Mouse (Mus musculus): ENCODE results near the gene Baiap2l2.

The Baiap2l2 gene

DNA sequence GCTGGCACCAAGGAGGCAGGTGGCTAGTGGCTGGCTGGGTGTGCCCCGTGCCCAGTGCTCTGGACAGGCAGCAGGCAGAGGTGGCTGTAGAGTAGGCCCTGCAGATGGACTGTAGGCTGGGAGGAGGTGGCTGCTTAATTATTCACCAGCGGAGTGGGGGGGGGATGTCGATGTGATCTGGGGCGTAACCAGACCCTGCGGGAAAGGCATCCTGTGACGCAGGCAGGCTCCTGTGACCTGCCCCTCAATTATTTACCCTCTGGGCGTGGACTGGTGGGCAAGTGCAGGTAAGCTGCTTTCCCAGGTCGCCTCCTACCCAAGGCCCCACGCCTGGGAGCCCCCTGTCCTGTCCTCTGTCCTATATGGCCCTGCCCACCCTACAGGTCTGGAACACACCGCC lies at the start of gene Baiap2l2:
TSS of gene Baiap2l2 (minus strand) at position 139 of the 400 bp plus-strand sequence.
- DNase-seq (ENCODE audit: low spot score) = no peak

GRCm38 (mm10) chr15:79333409-79333808 lies 48.1 kb upstream of the Baiap2l2 start:
- DNase-seq (ENCODE audit: low spot score) = no peak

DNA sequence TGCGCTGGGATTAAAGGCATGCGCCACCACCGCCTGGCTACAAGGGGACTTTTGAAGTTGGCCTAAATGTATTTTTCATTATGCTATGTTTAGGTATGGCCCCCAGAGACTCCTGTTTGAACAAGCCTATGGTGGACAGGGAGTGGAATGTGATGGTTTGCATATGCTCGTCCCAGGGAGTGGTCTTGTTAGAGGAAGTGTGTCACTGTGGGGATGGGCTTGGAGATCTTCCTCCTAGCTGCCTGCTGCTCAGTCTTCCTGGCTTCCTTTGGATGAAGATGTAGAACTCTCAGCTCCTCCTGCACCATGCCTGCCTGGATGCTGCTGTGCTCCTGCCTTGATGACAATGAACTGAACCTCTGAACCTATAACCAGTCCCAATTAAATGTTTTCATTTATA lies 45.2 kb upstream of the Baiap2l2 start:
- DNase-seq (ENCODE audit: low spot score) = no peak

- no peak for DNase-seq (ENCODE audit: low spot score)
These were observed 44.6 kb upstream of the Baiap2l2 start for GRCm38 (mm10) chr15:79329979-79330363.

- no peak for DNase-seq (ENCODE audit: low spot score)
These were observed 44.1 kb upstream of the Baiap2l2 start for GRCm38 (mm10) chr15:79329346-79329978.

GRCm38 (mm10) chr15:79328939-79329275 lies 43.6 kb upstream of the Baiap2l2 start:
- DNase-seq (ENCODE audit: low spot score) = no peak

DNA sequence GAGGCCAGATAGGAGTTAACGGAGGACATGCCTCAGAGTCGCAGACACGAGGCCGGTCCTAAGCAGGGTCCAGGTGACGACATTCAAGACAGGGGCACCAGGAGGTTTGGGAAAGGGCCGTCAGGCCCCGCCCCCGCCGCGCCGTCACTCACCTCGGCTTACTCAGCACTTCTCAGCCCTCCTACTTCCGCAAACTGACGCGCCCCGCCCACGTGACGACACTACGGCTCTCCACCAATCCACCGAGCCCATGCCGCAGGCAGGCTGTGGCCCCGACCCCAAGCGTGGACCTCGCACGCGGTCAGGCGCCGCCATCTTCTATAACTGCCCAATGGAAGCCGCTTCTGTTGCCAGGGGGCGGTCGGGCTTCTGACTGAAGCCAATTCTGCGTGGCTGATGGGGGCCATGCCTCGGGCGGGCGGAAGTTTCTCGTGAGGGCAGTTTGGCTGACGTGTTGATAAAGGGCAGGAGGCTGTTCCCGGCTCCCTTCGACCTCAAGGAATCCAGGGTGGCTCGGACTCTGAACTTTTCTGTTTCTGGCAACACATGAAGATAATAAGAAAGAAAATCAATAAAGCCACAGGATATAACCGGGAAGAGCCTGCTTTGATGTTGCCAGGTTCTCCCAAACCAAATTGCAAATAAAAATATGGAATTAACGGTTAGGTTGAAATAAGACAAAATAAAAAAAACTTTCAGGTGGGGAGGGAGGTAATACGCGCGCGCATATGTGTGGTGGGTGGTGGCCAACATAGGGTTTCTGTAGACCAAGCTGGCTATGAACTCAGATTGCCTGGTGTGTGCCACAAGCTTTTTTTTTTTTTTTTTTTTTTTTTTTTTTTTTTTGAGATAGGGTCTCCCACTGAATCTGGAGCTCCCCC lies 43.0 kb upstream of the Baiap2l2 start, which contains the start of gene Pla2g6:
TSS of gene Pla2g6 (minus strand) at position 333 of the 881 bp plus-strand sequence.
- peak; percentile 100 for DNase-seq (ENCODE audit: low spot score)

DNA sequence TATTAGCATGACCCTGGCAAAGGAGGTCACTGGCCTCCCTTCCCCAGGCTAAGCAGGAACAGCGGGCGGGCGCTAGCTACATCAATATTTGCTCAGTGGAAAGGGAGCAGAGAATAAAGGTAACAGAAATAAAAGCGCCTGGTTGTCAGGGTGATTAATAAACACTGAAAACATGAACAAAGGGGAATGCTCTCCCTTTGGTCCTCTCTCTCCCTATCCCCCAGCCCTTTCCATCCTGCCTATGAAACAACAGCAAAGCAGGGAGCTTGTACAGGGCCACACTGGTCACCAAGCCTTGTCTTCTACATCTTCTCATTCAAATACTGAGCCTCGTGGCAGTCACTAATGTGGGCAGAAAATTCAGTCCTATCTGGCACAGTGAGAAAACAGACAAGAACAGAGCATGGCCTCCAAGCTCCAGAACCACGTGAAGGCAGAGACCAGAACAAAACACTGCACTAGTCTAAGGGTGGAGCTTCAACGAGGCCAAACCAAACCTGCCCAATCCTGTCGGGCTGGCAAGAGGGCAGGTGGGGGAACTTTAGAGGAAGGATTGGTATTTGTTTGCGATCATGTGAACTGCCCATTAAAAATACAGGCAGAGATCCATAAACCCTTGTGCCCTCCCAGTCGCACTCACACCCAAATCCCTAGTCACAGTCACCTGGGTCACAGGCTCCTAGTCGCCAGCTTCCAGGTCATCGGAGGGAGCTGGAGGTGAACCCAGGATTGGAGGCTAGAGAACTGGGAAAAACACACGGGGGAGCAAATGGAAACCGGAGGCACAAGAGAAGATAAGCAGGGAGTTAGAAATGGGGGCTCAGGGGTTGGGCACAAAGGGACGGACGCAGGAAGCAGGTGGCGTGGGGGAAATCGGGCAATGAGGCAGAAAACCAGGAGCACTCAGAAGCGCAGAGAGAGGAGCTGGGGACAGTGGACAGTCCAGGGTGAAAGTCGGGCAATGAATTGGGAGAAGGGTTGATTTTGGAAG lies 41.9 kb upstream of the Baiap2l2 start:
- DNase-seq (ENCODE audit: low spot score) = no peak

- DNase-seq (ENCODE audit: low spot score) = no peak
These were observed 40.9 kb upstream of the Baiap2l2 start for GRCm38 (mm10) chr15:79326264-79326663.

DNA sequence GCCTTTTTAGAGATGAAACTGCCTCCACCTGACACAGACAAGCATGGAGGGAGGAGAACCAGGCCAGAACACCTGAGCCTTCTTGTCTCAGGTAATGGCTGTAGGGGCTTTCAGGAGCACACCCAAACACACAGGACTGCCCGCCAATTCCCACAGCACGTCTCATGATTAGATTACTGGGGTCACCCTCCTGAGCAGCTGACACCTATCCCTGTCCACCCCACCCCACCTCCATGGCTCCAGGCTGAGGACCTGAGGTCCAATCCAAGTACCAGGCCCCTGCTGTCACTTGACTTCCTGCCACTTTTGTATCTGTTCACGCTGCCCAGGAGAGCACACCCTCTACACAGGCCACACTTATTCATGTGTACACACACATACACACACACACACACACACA lies 40.4 kb upstream of the Baiap2l2 start:
- no peak for DNase-seq (ENCODE audit: low spot score)

DNA sequence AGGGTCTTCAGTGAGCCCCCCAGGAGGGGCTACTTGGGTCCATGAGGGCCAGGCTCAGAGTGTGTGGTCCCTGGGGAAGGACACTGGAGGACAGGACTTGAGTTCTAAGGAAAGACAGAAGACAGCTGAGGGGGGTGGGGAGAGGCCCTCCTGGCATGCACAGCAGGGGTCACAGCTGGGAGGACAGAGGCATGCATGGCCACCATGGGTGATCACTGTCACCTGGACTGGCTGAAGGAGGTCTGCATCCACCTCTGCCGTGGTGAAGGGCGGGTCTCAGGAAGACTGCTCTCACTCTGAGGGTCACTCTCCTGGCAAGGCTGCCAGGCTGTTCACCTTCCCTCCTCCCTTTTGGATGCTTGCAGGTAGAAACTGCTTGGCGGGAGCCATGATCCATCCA lies 39.0 kb upstream of the Baiap2l2 start:
- DNase-seq (ENCODE audit: low spot score) = no peak

DNA sequence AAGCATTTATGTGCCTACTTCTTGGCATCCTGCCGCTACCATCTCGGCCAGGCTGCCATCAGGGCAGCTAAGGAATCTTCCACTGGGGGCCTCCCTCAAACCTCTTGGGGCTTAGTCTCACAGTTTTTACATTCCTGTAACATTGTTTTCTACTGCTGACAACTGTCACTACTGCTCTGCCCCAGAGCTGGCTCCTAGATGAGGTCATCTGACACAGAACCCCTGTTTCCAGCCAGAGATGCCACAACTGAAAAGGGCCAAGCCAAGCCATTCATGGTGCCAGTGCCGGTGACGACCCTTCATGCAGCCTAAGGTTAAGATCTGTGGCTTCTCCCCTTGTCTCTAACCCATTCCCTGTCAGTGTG lies 38.4 kb upstream of the Baiap2l2 start:
- no peak for DNase-seq (ENCODE audit: low spot score)

GRCm38 (mm10) chr15:79322991-79323790 lies 37.9 kb upstream of the Baiap2l2 start:
- peak; percentile 45 for DNase-seq (ENCODE audit: low spot score)

- peak; percentile 83 for DNase-seq (ENCODE audit: low spot score)
These were observed 37.1 kb upstream of the Baiap2l2 start for GRCm38 (mm10) chr15:79322281-79322990.

DNA sequence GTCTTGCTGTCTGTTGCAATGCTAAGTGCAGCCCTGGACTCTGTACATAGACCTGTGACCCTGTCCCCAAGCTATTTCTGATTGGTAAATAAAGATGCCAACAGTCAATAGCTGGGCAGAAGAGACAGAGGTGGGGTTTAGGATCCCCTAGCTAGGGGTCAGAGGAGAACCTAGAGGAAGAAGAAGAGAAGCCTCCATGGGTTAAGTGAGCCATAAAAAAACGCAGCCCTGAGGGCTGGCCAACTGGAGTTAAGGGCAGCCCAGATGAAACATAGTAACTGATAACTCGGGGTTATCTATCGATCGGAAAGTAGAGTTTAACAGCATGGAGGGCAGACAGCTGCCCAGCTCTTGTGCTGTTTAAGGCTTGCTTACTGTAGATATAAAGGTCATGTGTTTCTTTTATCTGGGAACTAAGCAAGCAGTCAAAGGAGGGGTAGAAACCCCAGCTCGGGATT lies 36.4 kb upstream of the Baiap2l2 start:
- no peak for DNase-seq (ENCODE audit: low spot score)

DNA sequence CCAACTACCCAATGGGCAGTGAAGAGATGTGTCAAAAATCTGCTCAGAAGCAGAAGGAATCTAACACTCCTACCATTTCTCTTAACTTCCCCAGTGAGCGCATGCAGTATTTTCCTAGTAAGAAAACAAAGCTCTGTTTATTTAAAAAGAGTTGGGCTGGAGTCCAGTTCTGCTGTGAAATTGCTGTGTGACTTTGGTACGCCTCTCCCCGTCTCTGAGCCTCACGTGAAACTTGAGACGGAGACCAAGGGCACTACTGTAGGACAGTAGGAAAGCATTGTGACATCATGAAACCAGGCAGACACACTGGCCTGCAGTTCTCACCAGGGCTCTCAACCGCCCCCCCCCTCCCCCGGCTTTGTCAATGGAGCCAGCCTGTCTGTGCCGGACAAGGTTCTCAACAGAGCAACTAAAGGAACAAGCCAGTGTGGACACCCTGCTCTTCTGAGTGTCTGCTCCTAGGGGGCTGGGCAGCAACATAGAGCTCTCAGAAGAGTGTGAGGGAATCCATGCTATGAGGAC lies 28.6 kb upstream of the Baiap2l2 start:
- DNase-seq (ENCODE audit: low spot score) = no peak

DNA sequence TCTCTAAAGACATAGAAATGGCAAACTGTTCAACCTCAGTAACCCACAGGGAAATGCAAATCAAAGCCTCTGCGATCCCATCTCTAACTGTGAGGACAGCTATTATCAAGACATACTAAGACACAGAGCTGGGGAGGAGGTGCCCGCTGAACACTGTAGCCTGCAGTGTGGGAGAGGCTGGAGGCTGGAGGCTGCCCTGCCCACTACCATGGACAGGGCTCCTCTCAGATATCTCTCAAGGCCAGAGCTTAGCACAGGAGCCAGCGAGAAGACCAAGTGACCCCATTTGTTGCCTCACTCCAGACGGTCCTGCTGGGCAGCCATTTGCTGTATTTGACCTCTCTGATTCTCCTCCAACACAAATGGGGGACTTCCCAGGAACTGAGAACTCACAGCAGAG lies 22.5 kb upstream of the Baiap2l2 start:
- peak; percentile 61 for DNase-seq (ENCODE audit: low spot score)

GRCm38 (mm10) chr15:79306043-79306637 lies 20.8 kb upstream of the Baiap2l2 start:
- DNase-seq (ENCODE audit: low spot score) = no peak

- no peak for DNase-seq (ENCODE audit: low spot score)
These were observed 19.5 kb upstream of the Baiap2l2 start for GRCm38 (mm10) chr15:79304832-79305231.

DNA sequence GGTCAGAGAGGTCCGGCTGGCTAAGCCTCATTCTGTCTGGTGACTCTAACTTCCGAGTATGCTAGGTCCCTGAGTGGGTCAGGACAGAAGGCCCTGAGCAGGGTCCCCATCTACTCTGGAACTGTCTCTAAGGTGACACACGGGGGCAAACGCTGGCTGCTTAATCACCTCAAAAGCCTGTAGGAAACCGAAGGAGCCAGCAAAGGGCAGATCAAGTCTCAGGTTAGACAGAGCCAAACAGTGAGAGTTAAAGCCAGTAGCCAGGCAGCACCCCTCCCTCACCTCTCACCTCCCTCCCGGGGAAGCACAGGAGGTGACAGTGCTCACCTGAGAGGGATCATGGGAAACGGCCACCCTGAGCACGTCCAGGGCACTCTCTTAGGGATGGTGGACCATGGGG lies 18.4 kb upstream of the Baiap2l2 start:
- DNase-seq (ENCODE audit: low spot score) = no peak

Measured in testis, postnatal 14 days (tissue).